Mouse (Mus musculus) ES-Bruce4 (cell line): ENCODE measurements around the gene Gm10803.

ENCODE experiments used
- CTCF ChIP-seq: IDR thresholded peaks from one replicate; pipeline ENCODE4 v1.8.1; 2011; ENCODE audit warnings: low read depth, low read length
- POLR2A ChIP-seq: IDR thresholded peaks from one replicate; pipeline ENCODE4 v1.8.1; 2011; ENCODE audit warnings: low read length; ENCODE audit not compliant: insufficient read depth

DNA sequence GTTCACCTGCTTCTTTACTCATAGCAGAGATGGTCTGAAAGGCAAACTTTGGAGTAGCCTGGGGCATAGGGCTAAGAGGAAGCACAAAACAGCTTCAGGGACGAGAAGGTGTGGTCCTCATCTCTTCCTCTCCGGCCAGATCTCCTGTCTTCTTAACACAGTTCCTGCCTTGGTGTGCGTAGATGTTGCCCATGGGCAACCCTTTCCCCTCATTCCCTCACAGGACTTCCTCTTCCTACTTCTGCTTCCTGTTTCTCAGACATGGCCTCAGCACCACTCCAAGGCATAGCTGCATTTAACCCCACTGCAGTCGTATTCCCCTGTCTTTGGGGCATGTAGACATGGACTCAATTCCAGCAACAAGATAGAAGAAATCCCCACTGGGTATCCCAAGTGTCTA, 29.5 kb downstream of the Gm10803 start:
- TF ChIP-seq CTCF = no peak
- no peak for TF ChIP-seq POLR2A
